Mouse (Mus musculus) ES-E14 (cell line): ENCODE results near the gene Fkbp5.

Source experiments
- CHD2 ChIP-seq: IDR thresholded peaks from 2 replicates; pipeline ENCODE4 v1.6.1; 2014; ENCODE audit warnings: mild to moderate bottlenecking, low read depth, low read length, inconsistent platforms
- HCFC1 ChIP-seq: IDR thresholded peaks from 2 replicates; pipeline ENCODE4 v1.6.1; 2012; ENCODE audit warnings: low read length, inconsistent platforms, borderline replicate concordance; ENCODE audit not compliant: insufficient read depth
- MAFK ChIP-seq: IDR thresholded peaks from 2 replicates; pipeline ENCODE4 v1.6.1; 2014; ENCODE audit warnings: mild to moderate bottlenecking, low read depth, low read length, inconsistent platforms; ENCODE audit not compliant: insufficient read depth
- ZC3H11A ChIP-seq: IDR thresholded peaks from 2 replicates; pipeline ENCODE4 v1.6.1; 2012; ENCODE audit warnings: low read depth, mild to moderate bottlenecking, inconsistent platforms, low read length, borderline replicate concordance

DNA sequence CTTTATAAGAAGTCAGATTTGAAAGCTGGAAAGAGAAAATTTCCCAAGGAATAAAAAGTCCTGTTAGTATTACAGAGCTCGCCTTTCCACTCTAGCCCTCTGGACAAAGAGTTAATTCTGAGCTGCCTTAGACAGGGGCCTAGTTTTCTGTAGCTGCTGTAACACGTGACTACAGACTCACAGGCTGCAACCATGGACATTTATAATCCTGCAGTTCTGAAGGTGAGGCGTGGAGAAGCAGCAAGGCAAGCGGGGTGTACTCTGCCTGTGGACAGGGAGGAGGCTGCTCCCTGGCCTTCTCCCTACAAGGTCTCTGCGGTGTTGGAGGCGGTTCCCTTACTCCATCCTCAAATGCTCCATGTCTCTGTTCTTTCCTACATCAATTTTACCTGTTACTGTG is 64.4 kb downstream of the Fkbp5 start:
- TF ChIP-seq MAFK: no peak
- no peak for TF ChIP-seq CHD2
- TF ChIP-seq HCFC1: no peak
- no peak for TF ChIP-seq ZC3H11A
